Mouse (Mus musculus): Measurements from ENCODE around the gene Gcc1. TPM values are rescaled to one million over a fixed set of nuclear protein-coding genes. Genes with fewer than 3 reads are reported as not detected.
A peak's percentile ranks its signal among the peaks of the same experiment; 100 is the strongest.

Gcc1 gene
- polyA plus RNA-seq, 1 experiment from 2014 or later: 7.3 TPM

DNA sequence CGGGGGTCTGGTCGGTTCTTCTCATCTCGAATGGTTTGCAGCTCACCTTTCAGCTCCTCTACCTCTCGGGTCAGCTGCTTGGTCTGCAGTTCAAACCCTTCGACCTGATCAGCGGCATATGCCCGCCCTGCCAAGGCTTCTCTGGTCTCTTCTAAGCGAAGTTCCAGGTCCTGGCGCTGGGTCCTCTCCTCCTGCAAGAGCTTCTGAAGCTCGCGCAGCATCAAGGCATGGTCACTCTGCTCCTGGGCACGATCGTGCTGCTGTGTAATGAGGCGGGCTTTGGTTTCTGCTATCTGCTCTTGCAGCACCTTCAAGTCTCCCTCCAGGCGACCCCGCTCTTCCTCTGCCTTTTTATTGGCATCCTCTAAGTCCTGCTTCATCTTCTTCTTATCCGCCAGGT, 7.8 kb downstream of the Gcc1 start:
- Histone ChIP-seq H3K4me3 (ENCODE audit: low read depth, low read length) (peak overlapping the region; percentile 84), H3K9ac (ENCODE audit: low read length) (peak overlapping the region; percentile 72; the same call in 1 of the 2 replicates), H3K4me1 (ENCODE audit: control insufficient read depth, insufficient read depth, low read length) (peaks cover 9% of the 10 kb centered on the region), H3K36me3 (ENCODE audit: control insufficient read depth, insufficient read depth, low read length) (peaks cover 11% of the 10 kb centered on the region; the same call in 1 of the 2 replicates), H3K9me3 (ENCODE audit: control insufficient read depth, low read length) (no peaks in the 10 kb centered on the region), H3K4me2 (ENCODE audit: low read depth, severe bottlenecking) (peak overlapping the region; percentile 92), H3K27me3 (ENCODE audit: control insufficient read depth, insufficient read depth, low read length) (no peaks in the 10 kb centered on the region), H3K27ac (replicated peaks; ENCODE audit: low read depth, low read length) (no peak overlapping the region)
- 79% methylated on average over 17 of the region's 17 CpGs for WGBS
- ATAC-seq (ENCODE audit: insufficient number of reproducible peaks, low FRiP score, low TSS enrichment, low read depth): no peak
- DNase-seq (ENCODE audit: low spot score): no peak

DNA sequence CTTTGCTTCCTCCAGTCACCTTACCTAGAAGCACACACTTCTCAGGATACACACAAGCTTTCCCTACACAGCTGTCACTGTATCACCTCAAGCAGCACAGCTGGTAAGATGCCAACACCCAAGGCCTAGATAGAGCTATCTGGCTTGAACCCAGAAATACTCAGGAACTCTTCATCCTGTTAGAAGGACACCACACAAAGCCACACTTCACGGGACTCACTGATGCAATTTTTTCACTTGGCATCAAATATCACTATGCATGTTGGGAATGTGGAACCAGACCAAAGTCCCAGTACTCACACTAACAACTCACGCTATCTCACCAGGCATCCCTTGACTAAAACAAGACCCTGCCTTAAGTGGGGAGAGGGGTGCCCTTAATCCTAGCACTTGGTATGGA, 8.5 kb downstream of the Gcc1 start:
- Histone ChIP-seq H3K27ac (replicated peaks; ENCODE audit: low read depth, low read length) (no peak overlapping the region), H3K36me3 (ENCODE audit: control insufficient read depth, insufficient read depth, low read length) (peaks cover 11% of the 10 kb centered on the region; the same call in 1 of the 2 replicates), H3K4me3 (ENCODE audit: low read depth, low read length) (no peak overlapping the region), H3K4me1 (ENCODE audit: control insufficient read depth, insufficient read depth, low read length) (peaks cover 9% of the 10 kb centered on the region), H3K4me2 (ENCODE audit: low read depth, severe bottlenecking) (no peak overlapping the region), H3K9me3 (ENCODE audit: control insufficient read depth, low read length) (no peaks in the 10 kb centered on the region), H3K9ac (ENCODE audit: low read length) (no peak overlapping the region), H3K27me3 (ENCODE audit: control insufficient read depth, insufficient read depth, low read length) (no peaks in the 10 kb centered on the region)
- DNase-seq (ENCODE audit: low spot score) (no peak), ATAC-seq (ENCODE audit: insufficient number of reproducible peaks, low FRiP score, low TSS enrichment, low read depth) (no peak)
- WGBS: 83% methylated on average over 2 of the region's 2 CpGs

DNA sequence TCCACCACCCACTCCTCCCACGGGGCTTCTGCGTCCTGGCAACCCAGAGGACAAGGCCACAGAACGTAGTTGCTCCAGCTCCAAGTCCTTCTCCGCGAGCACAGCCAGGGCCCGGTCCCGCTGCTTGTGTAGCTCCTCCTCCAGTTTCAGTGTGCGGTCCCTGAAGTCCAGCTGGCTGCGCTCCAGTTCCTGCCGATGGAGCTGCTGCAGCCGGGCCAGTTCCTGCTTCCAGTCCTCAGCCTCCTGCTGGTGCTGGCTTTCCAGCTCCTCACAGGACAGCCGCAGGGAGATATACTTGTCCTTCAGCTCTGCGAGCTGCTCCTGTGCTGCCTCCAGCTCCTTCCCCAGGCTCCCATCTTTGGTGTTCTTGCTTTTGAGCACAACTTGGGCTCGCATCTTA, 9.7 kb downstream of the Gcc1 start:
- H3K4me2 ChIP-seq (ENCODE audit: low read depth, severe bottlenecking): no peak overlapping the region
- DNase-seq (ENCODE audit: low spot score): no peak
- no peaks in the 10 kb centered on the region for H3K27me3 ChIP-seq (ENCODE audit: control insufficient read depth, insufficient read depth, low read length)
- H3K9me3 ChIP-seq (ENCODE audit: control insufficient read depth, low read length): no peaks in the 10 kb centered on the region
- WGBS: 89% methylated on average over 14 of the region's 14 CpGs
- peaks cover 9% of the 10 kb centered on the region for H3K4me1 ChIP-seq (ENCODE audit: control insufficient read depth, insufficient read depth, low read length)
- no peak overlapping the region for H3K27ac ChIP-seq (replicated peaks; ENCODE audit: low read depth, low read length)
- peaks cover 11% of the 10 kb centered on the region; the same call in 1 of the 2 replicates for H3K36me3 ChIP-seq (ENCODE audit: control insufficient read depth, insufficient read depth, low read length)
- no peak for ATAC-seq (ENCODE audit: insufficient number of reproducible peaks, low FRiP score, low TSS enrichment, low read depth)
- no peak overlapping the region for H3K4me3 ChIP-seq (ENCODE audit: low read depth, low read length)
- H3K9ac ChIP-seq (ENCODE audit: low read length): no peak overlapping the region

DNA sequence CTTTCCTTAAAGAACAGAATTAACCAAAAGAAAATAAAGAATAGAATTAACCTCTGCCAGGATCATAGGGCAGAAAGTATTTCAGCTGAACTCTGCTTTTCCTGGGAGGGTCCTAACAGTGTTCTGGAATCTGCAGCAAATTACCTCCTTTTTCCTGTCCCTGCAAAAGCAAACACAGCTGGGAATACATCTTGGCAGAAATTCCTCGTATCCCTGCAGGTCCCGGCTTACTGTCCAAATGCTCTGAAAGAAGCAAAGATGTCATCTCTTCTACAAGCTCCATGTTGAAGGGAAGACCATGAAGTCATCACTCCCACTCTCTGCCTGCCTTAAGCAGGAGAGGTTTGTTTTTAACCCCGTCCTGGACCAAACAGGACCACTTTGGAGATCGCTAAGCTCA, 11.2 kb downstream of the Gcc1 start:
- Histone ChIP-seq H3K9ac (ENCODE audit: low read length) (no peak overlapping the region), H3K36me3 (ENCODE audit: control insufficient read depth, insufficient read depth, low read length) (peaks cover 11% of the 10 kb centered on the region; the same call in 1 of the 2 replicates), H3K9me3 (ENCODE audit: control insufficient read depth, low read length) (no peaks in the 10 kb centered on the region), H3K4me2 (ENCODE audit: low read depth, severe bottlenecking) (no peak overlapping the region), H3K27ac (replicated peaks; ENCODE audit: low read depth, low read length) (no peak overlapping the region), H3K27me3 (ENCODE audit: control insufficient read depth, insufficient read depth, low read length) (no peaks in the 10 kb centered on the region), H3K4me3 (ENCODE audit: low read depth, low read length) (no peak overlapping the region), H3K4me1 (ENCODE audit: control insufficient read depth, insufficient read depth, low read length) (peaks cover 9% of the 10 kb centered on the region)
- DNase-seq (ENCODE audit: low spot score) (no peak), ATAC-seq (ENCODE audit: insufficient number of reproducible peaks, low FRiP score, low TSS enrichment, low read depth) (no peak)
- 82% methylated on average over 4 of the region's 4 CpGs for WGBS

DNA sequence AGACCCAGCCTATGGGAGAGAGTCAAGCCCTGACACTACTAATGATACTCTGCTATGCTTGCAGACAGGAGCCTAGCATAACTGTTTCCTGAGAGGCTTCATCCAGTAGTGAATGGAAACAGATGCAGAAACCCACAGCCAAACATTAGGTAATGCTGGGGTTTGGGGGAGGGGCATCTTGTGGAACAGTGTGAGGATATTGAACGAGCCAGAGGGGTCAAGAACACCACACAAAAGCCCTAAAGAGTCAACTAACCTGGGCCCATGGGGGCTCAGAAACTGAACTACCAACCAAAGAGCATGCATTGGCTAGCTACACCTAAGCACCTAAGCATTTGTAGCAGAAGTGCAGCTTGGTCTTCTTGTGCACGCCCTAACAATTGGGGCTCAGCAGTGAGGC, 17.0 kb downstream of the Gcc1 start:
- ATAC-seq (ENCODE audit: insufficient number of reproducible peaks, low FRiP score, low TSS enrichment, low read depth) (no peak), DNase-seq (ENCODE audit: low spot score) (no peak)
- Histone ChIP-seq H3K27ac (replicated peaks; ENCODE audit: low read depth, low read length) (no peak overlapping the region), H3K4me2 (ENCODE audit: low read depth, severe bottlenecking) (no peak overlapping the region), H3K36me3 (ENCODE audit: control insufficient read depth, insufficient read depth, low read length) (0 out of 2 replicates have a peak, but pooled peaks cover 2% of the 10 kb centered on the region), H3K9ac (ENCODE audit: low read length) (no peak overlapping the region), H3K9me3 (ENCODE audit: control insufficient read depth, low read length) (no peaks in the 10 kb centered on the region), H3K27me3 (ENCODE audit: control insufficient read depth, insufficient read depth, low read length) (no peaks in the 10 kb centered on the region), H3K4me3 (ENCODE audit: low read depth, low read length) (no peak overlapping the region), H3K4me1 (ENCODE audit: control insufficient read depth, insufficient read depth, low read length) (no peaks in the 10 kb centered on the region)
- 73% methylated on average over 2 of the region's 2 CpGs for WGBS

DNA sequence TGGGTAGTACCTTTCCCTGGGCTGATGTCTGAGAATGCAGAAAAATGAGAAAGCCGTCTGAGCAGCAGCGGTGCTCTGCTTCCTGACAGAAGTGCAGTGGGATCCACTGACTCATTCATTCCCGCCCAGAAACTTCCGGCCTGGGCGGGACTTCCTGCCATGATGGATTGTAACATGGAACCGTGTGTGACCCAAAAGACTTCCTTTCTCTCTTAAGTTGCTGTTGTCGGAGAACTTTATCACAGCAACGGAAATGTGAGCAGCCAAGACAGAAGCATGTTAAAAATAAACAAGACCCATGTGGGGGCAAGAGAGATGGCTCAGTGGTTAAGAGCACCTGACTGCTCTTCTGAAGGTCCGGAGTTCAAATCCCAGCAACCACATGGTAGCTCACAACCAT, 18.1 kb downstream of the Gcc1 start:
- H3K27me3 ChIP-seq (ENCODE audit: control insufficient read depth, insufficient read depth, low read length): no peaks in the 10 kb centered on the region
- no peaks in the 10 kb centered on the region for H3K9me3 ChIP-seq (ENCODE audit: control insufficient read depth, low read length)
- ATAC-seq (ENCODE audit: insufficient number of reproducible peaks, low FRiP score, low TSS enrichment, low read depth) (no peak), DNase-seq (ENCODE audit: low spot score) (no peak)
- no peaks in the 10 kb centered on the region for H3K36me3 ChIP-seq (ENCODE audit: control insufficient read depth, insufficient read depth, low read length)
- no peak overlapping the region for H3K4me2 ChIP-seq (ENCODE audit: low read depth, severe bottlenecking)
- H3K4me1 ChIP-seq (ENCODE audit: control insufficient read depth, insufficient read depth, low read length): no peaks in the 10 kb centered on the region
- H3K27ac ChIP-seq (replicated peaks; ENCODE audit: low read depth, low read length): no peak overlapping the region
- no peak overlapping the region for H3K9ac ChIP-seq (ENCODE audit: low read length)
- 84% methylated on average over 9 of the region's 9 CpGs for WGBS
- H3K4me3 ChIP-seq (ENCODE audit: low read depth, low read length): no peak overlapping the region

DNA sequence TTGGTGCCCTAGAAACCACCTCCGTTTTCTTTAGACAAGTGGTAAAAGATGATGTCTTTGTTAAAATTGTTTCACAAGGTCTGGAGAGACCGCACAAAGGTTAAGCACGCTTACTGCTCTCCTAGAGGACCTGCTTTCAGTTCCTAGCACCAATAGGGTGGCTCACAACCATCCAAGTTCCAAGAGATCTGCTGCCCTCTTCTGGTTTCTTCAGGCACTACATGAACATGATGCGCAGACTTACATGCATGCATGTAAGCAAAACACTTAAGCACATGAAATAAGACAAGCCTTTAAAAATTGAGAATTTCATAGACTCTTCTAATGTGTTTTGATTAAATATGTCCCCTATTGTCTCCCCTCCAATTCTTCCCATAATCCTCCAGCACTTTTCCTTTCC, 28.4 kb downstream of the Gcc1 start:
- no peak overlapping the region for H3K4me2 ChIP-seq (ENCODE audit: low read depth, severe bottlenecking)
- DNase-seq (ENCODE audit: low spot score) (no peak), ATAC-seq (ENCODE audit: insufficient number of reproducible peaks, low FRiP score, low TSS enrichment, low read depth) (no peak)

DNA sequence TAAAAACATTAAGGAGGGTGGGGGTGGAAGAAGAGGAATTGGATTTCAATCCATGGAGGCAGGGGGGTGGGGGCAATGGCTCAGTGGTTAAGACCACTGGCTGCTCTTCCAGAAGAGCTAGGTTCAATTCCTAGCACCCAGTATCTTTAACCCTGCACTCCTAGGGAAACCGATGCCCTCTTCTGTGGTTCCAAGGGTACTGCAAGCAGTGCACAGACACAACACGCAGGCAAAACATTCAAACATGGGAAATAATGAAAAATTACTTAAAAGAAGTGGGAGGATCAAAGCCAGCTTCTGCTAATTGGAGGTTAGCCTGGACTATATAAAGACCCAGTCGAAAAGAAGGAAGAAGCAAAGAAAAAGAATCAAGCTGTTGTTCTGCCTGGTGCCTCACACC, 29.5 kb downstream of the Gcc1 start:
- 88% methylated on average over 3 of the region's 3 CpGs for WGBS
- H3K4me3 ChIP-seq (ENCODE audit: low read depth, low read length): no peak overlapping the region
- no peaks in the 10 kb centered on the region for H3K4me1 ChIP-seq (ENCODE audit: control insufficient read depth, insufficient read depth, low read length)
- H3K9me3 ChIP-seq (ENCODE audit: control insufficient read depth, low read length): peaks cover 3% of the 10 kb centered on the region; the same call in 1 of the 2 replicates
- H3K27me3 ChIP-seq (ENCODE audit: control insufficient read depth, insufficient read depth, low read length): 0 out of 2 replicates have a peak, but pooled peaks cover 9% of the 10 kb centered on the region
- H3K4me2 ChIP-seq (ENCODE audit: low read depth, severe bottlenecking): no peak overlapping the region
- DNase-seq (ENCODE audit: low spot score) (no peak), ATAC-seq (ENCODE audit: insufficient number of reproducible peaks, low FRiP score, low TSS enrichment, low read depth) (no peak)
- no peak overlapping the region for H3K27ac ChIP-seq (replicated peaks; ENCODE audit: low read depth, low read length)
- H3K36me3 ChIP-seq (ENCODE audit: control insufficient read depth, insufficient read depth, low read length): no peaks in the 10 kb centered on the region
- H3K9ac ChIP-seq (ENCODE audit: low read length): no peak overlapping the region

More for the DNA sequence above, 28.4 kb downstream of the Gcc1 start:
- Histone ChIP-seq H3K27me3 (ENCODE audit: control insufficient read depth, insufficient read depth, low read length) (0 out of 2 replicates have a peak, but pooled peaks cover 9% of the 10 kb centered on the region), H3K9ac (ENCODE audit: low read length) (no peak overlapping the region), H3K9me3 (ENCODE audit: control insufficient read depth, low read length) (peaks cover 3% of the 10 kb centered on the region; the same call in 1 of the 2 replicates), H3K4me1 (ENCODE audit: control insufficient read depth, insufficient read depth, low read length) (no peaks in the 10 kb centered on the region), H3K36me3 (ENCODE audit: control insufficient read depth, insufficient read depth, low read length) (no peaks in the 10 kb centered on the region), H3K4me3 (ENCODE audit: low read depth, low read length) (no peak overlapping the region), H3K27ac (replicated peaks; ENCODE audit: low read depth, low read length) (no peak overlapping the region)
- 88% methylated on average over 4 of the region's 4 CpGs for WGBS

DNA sequence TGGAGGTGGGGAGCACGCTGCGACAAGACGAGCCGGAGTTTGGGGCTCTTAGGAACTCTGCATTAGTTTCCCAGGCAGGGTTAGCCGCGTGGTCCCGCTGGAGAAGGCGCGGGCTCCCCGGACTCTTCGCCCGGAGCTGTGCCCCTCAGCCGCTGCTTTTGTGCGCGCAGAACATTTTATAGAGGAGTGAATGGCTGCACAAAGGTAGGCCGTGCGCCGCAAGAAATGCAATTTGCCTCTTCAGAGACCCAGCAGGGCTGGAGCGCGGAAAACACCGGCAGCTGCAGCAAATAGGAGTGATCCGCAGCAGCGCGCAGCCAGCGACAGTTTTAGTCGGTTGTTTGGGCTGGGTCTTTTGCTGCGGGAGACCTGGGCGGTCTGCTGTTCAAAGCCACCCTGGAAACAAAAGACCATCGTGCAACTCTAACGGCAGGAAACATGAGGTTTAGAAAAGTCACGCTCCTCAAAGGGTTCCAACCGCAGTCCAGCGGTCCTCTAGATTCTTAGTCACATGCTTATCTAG, 30.4 kb downstream of the Gcc1 start, which contains the start of gene Zfp800:
Gene Zfp800 (minus strand): TSS at position 325 of the 523 bp plus-strand sequence.
- no peak within 1 kb of the TSS for H3K27ac ChIP-seq (replicated peaks; ENCODE audit: low read depth, low read length)
- under 1% methylated on average over 33 of the region's 33 CpGs for WGBS
- no peaks in the 10 kb centered on the region for H3K36me3 ChIP-seq (ENCODE audit: control insufficient read depth, insufficient read depth, low read length)
- H3K4me1 ChIP-seq (ENCODE audit: control insufficient read depth, insufficient read depth, low read length): no peaks in the 10 kb centered on the region
- peaks cover 3% of the 10 kb centered on the region; the same call in 1 of the 2 replicates for H3K9me3 ChIP-seq (ENCODE audit: control insufficient read depth, low read length)
- ATAC-seq (ENCODE audit: insufficient number of reproducible peaks, low FRiP score, low TSS enrichment, low read depth) (peak; percentile 35; the same call in 1 of the 2 replicates), DNase-seq (ENCODE audit: low spot score) (peak; percentile 74)
- H3K27me3 ChIP-seq (ENCODE audit: control insufficient read depth, insufficient read depth, low read length): 0 out of 2 replicates have a peak, but pooled peaks cover 9% of the 10 kb centered on the region
- peak within 1 kb of the TSS; percentile 49 for H3K9ac ChIP-seq (ENCODE audit: low read length)
- H3K4me3 ChIP-seq (ENCODE audit: low read depth, low read length): peak within 1 kb of the TSS; percentile 28
- peak within 1 kb of the TSS; percentile 57 for H3K4me2 ChIP-seq (ENCODE audit: low read depth, severe bottlenecking)

Data from limb, embryonic 11.5 days (tissue).